Mouse (Mus musculus) stomach, postnatal 0 days (tissue): ENCODE results near the gene Arih1.

Experiments used
- CTCF ChIP-seq: IDR thresholded peaks from 2 replicates; pipeline ENCODE4 v1.5.1; 2016; ENCODE audit warnings: antibody characterized with exemption, low read depth, mild to moderate bottlenecking, moderate library complexity
- EP300 ChIP-seq: optimal IDR thresholded peaks from 2 replicates; pipeline ENCODE3; 2016; ENCODE audit warnings: antibody characterized with exemption

GRCm38 (mm10) chr9:59486549-59487065 lies at the start of gene Arih1:
- TF ChIP-seq EP300 (peak; percentile 53), CTCF (peak; percentile 21; the same call in 1 of the 2 replicates)
